Mouse (Mus musculus) inflammation-experienced regulatory T-cells, adult 16 weeks (primary cell): ENCODE measurements around the gene Slc2a3. TPM values are rescaled to one million over a fixed set of nuclear protein-coding genes. Genes with fewer than 3 reads are reported as not detected.

Experiments used
- polyA plus RNA-seq: library from polyadenylated mRNA; unstranded; fragments of 100-300 nt; shearing (Covaris generic); gene quantifications from one replicate; pipeline ENCODE4 v1.2.1, GENCODE M21; 2017

Slc2a3 gene
- 134 TPM for polyA plus RNA-seq

DNA sequence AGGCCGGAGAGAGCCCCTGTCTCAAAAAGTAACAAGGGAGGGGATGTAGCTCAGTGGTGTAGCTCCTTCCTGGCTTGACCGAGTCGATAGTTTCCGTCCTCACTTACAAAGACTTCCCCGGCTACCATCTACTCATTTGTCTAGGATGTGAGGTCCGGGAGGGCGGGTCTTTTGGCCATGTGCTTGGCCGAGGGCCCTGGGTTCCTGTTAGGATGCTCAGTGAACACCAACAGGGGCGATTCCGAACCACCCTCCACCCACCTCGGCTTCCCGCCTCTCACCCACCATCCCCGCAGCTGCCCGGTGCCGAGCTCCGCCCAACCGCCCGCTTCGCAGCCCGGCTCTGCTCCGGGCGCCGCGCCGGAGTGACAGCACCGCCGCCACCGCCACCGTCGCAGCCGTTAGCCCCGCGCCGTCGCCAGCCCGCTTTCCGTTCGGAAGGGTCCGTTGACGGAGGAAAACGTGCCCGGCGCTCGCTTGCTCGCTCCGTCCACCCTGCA lies at the start of gene Slc2a3:
TSS of gene Slc2a3 (minus strand) at position 340 of the 500 bp plus-strand sequence.

DNA sequence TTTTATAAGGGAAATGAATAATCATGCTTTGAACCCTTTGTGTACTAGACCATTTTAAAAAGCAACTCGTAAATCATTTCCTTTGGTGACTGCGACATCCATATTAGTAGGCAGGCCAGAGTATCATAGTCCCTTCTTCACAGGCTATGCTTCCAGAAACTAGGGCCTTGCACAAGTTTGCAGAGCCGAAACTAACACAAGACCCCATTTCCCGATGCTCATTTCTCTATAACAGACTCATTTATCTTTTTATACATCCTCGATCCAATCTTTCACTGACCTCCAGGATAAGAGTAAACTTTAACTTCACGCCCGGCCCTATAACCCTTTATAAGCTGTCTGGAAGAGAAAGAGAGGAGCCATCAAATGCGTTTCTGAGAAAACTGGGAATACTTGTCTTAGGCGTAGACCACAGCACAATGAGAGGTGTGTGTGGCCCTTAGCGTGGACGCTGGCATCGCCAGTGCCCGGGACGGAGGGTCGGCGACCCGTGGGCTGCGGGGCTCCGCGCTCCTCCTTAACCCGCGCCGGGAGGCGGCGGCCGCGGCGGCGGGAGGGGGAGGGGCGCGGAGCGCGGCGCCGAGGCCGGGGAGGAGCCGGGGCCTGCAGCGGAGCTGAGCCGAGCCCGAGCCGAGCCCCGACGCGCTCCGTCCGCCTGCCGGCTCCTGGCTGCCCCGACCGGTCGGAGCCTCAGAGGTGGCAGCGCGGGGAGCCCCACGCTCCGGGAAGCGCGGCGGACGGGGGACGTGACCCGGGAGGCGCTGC lies 18.0 kb upstream of the Slc2a3 start, which contains the start of gene Foxj2:
TSS of gene Foxj2 (plus strand) at position 609 of the 765 bp plus-strand sequence.

DNA sequence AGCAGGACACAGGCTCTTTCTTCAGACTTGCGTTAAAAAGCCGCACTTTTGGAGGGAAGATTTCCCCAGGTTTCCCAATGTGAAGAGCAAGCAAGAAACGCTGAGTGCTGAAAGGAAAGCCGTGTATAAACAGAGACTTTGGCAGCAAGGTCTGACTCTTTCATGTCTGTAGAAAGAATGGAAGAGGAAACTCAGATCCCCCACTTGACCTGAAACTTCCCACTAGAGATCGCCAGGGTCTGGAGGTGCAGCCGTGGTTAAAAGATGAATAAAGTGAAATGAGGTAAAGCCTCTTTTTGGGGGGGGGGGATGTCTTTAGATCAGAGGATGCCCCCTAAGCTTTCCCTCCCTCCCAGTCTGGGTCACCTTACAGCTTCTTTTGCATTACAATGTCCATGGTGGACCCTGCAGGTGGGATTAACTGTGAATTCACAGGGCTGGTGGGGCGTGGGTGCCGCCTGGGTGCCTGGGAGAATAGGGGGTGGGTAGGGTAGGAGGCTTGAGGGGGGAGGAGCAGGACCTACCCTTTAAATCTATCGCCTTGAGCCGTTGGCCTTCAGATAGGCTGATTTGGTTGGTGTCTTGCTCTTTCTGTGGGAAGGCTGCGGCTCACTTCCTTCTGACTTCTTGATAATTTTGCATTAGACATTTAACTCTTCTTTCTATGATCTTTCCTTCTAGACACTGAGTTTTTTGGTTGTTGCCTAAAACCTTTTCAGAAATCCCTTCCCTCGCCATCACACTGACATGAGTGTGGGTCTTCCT lies 94.2 kb downstream of the Slc2a3 start, which contains the start of gene Nanog:
TSS of gene Nanog (plus strand) at position 454 of the 765 bp plus-strand sequence.

Other genes starting within 250 kb of the Slc2a3 start
- gene Aicda, start 247.8 kb downstream of the Slc2a3 start, polyA plus RNA-seq, result 0.66 TPM
- 34.3 TPM for gene Apobec1, start 199.2 kb downstream of the Slc2a3 start, polyA plus RNA-seq
- gene Gdf3, start 191.6 kb downstream of the Slc2a3 start, polyA plus RNA-seq, result not detected
- not detected for gene Dppa3, start 175.2 kb downstream of the Slc2a3 start, polyA plus RNA-seq
- not detected for gene Nanog, start 94.2 kb downstream of the Slc2a3 start, polyA plus RNA-seq
- gene Foxj2, start 18.3 kb upstream of the Slc2a3 start, polyA plus RNA-seq, result 8.9 TPM
- not detected for gene C3ar1, start 54.5 kb upstream of the Slc2a3 start, polyA plus RNA-seq
- 39.8 TPM for gene Necap1, start 72.8 kb upstream of the Slc2a3 start, polyA plus RNA-seq
- gene Clec4a1, start 120.2 kb upstream of the Slc2a3 start, polyA plus RNA-seq, result 0.62 TPM
- gene Clec4a3, start 150.9 kb upstream of the Slc2a3 start, polyA plus RNA-seq, result 2.5 TPM
- not detected for gene Clec4a4, start 188.7 kb upstream of the Slc2a3 start, polyA plus RNA-seq
- gene Clec4b1, start 248.3 kb upstream of the Slc2a3 start, polyA plus RNA-seq, result 0.82 TPM